Mouse (Mus musculus) G1E (cell line): ENCODE data around the gene Dnah17.

Experiments used
- CTCF ChIP-seq: IDR thresholded peaks from 2 replicates; pipeline ENCODE4 v1.5.1; 2012; ENCODE audit warnings: low read depth, low read length, inconsistent platforms, mixed read lengths
- GATA1 ChIP-seq: IDR thresholded peaks from 2 replicates; pipeline ENCODE4 v1.6.1; 2012; ENCODE audit warnings: borderline replicate concordance, low read length, inconsistent platforms, mixed read lengths
- POLR2AphosphoS5 ChIP-seq: IDR thresholded peaks from 2 replicates; pipeline ENCODE4 v1.6.1; 2012; ENCODE audit warnings: low read depth, low read length, inconsistent platforms; ENCODE audit not compliant: insufficient replicate concordance

GRCm38 (mm10) chr11:118035068-118035467 is 95.4 kb downstream of the Dnah17 start:
- TF ChIP-seq CTCF (no peak), GATA1 (no peak), POLR2AphosphoS5 (no peak)
